Mouse (Mus musculus): Measurements from ENCODE around the gene Slc22a23.

Gene Slc22a23

GRCm38 (mm10) chr13:34162491-34163303, 182.3 kb downstream of the Slc22a23 start, which contains the start of gene Psmg4:
Psmg4 (plus strand) TSS chr13:34162964.
- DNase-seq (ENCODE audit: low spot score), result peak; percentile 93

- no peak for DNase-seq (ENCODE audit: low spot score)
Measured at GRCm38 (mm10) chr13:34159926-34160325, 185.1 kb downstream of the Slc22a23 start.

GRCm38 (mm10) chr13:34157596-34158157, 187.3 kb downstream of the Slc22a23 start:
- DNase-seq (ENCODE audit: low spot score), result no peak

GRCm38 (mm10) chr13:34156840-34157185, 188.2 kb downstream of the Slc22a23 start:
- no peak for DNase-seq (ENCODE audit: low spot score)

- DNase-seq (ENCODE audit: low spot score), result no peak
Measured at GRCm38 (mm10) chr13:34156133-34156839, 188.7 kb downstream of the Slc22a23 start.

- DNase-seq (ENCODE audit: low spot score), result peak; percentile 80
Measured at GRCm38 (mm10) chr13:34154931-34155272, 190.1 kb downstream of the Slc22a23 start.

GRCm38 (mm10) chr13:34154217-34154930, 190.6 kb downstream of the Slc22a23 start:
- peak; percentile 85 for DNase-seq (ENCODE audit: low spot score)

- DNase-seq (ENCODE audit: low spot score), result no peak
Measured at GRCm38 (mm10) chr13:34153254-34154011, 191.5 kb downstream of the Slc22a23 start.

GRCm38 (mm10) chr13:34152695-34153094, 192.3 kb downstream of the Slc22a23 start:
- DNase-seq (ENCODE audit: low spot score), result no peak

GRCm38 (mm10) chr13:34151425-34151824, 193.6 kb downstream of the Slc22a23 start:
- no peak for DNase-seq (ENCODE audit: low spot score)

- DNase-seq (ENCODE audit: low spot score), result peak; percentile 74
Measured at GRCm38 (mm10) chr13:34150271-34151027, 194.5 kb downstream of the Slc22a23 start.

GRCm38 (mm10) chr13:34149463-34150176, 195.4 kb downstream of the Slc22a23 start:
- no peak for DNase-seq (ENCODE audit: low spot score)

- DNase-seq (ENCODE audit: low spot score), result peak; percentile 80
Measured at GRCm38 (mm10) chr13:34148767-34149392, 196.1 kb downstream of the Slc22a23 start.

- DNase-seq (ENCODE audit: low spot score), result no peak
Measured at GRCm38 (mm10) chr13:34148181-34148580, 196.8 kb downstream of the Slc22a23 start.

GRCm38 (mm10) chr13:34146916-34147315, 198.1 kb downstream of the Slc22a23 start:
- DNase-seq (ENCODE audit: low spot score), result no peak

- no peak for DNase-seq (ENCODE audit: low spot score)
Measured at GRCm38 (mm10) chr13:34143389-34143788, 201.6 kb downstream of the Slc22a23 start.

- DNase-seq (ENCODE audit: low spot score), result peak; percentile 80
Measured at GRCm38 (mm10) chr13:34136605-34137004, 208.4 kb downstream of the Slc22a23 start.

GRCm38 (mm10) chr13:34134276-34134675, 210.7 kb downstream of the Slc22a23 start:
- peak; percentile 75 for DNase-seq (ENCODE audit: low spot score)

- no peak for DNase-seq (ENCODE audit: low spot score)
Measured at GRCm38 (mm10) chr13:34133326-34134071, 211.5 kb downstream of the Slc22a23 start.

Data from layer of hippocampus, adult 11-12 months (tissue).